Mouse (Mus musculus): ENCODE results near the gene Fer1l5.

DNA sequence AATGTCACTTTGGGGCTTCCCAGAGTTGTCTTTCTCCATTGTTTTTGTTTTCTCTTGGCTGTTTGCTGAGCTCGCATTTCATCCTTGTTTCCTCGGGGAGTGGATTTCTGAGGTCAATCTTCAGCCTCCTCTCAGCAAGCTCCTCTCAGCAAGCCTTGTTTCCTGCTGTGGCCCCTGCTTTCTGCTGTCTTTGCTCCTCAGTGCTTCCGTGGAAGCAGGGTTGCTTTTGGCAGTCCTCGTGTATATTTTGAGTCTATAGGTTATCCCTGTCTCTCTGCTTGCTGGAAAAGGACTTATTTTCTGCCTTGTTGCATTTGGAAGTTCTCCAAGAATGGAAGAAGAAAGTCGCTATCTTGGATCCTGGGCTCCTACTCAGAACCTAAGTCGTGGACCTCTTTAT lies 24.9 kb downstream of the Fer1l5 start:
- TF ChIP-seq POLR2A (IDR thresholded peaks at IDR 0.05; ENCODE audit: borderline replicate concordance, control insufficient read depth, low read depth, low read length) (no peak), CTCF (IDR thresholded peaks at IDR 0.05; ENCODE audit: control insufficient read depth, insufficient read depth, low read length) (no peak)
